Mouse (Mus musculus): Measurements from ENCODE around the gene Lztfl1. TPM values are rescaled to one million over a fixed set of nuclear protein-coding genes. Genes with fewer than 3 reads are reported as not detected.
"Not testable (repeated sequence)": the region's sequence is repeated elsewhere in the genome, so short reads cannot be mapped to it uniquely, and the experiment has no call there.

Lztfl1 gene
- total and polyA plus RNA-seq, 2 experiments: 1.8 to 9.7 TPM

DNA sequence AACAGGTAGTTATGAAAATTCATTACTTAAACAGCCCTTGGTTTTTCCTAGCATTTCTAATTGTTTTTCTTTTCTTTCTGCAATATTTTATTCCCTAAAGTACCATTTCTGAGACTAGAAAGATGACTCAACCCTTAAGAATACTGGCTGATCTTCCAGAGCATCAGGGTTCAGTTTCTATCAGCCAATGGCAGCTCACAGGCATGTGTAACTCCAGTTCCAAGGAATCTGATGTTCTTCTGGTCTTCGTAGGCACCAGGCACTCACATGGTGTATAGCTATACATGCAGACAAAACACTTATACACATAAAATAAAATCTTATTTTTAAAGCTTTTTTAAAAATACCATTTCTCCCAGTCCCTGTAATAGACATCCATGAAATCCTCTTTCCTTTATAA is 40.7 kb upstream of the Lztfl1 start:
- Histone ChIP-seq H3K36me3 (ENCODE audit: control insufficient read depth, insufficient read depth, low read length) (no peaks in the 10 kb centered on the region), H3K27me3 (ENCODE audit: control insufficient read depth, insufficient read depth, low read length) (no peaks in the 10 kb centered on the region), H3K4me3 (ENCODE audit: insufficient read depth, low read depth, low read length) (no peak overlapping the region), H3K4me1 (ENCODE audit: control insufficient read depth, insufficient read depth, low read length) (no peaks in the 10 kb centered on the region), H3K9ac (ENCODE audit: low read depth, low read length) (no peak overlapping the region), H3K79me2 (ENCODE audit: control insufficient read depth, insufficient read depth, low read length) (no peaks in the 10 kb centered on the region), H3K27ac (replicated peaks; ENCODE audit: insufficient read depth, low read depth, low read length) (no peak overlapping the region)
- no peak for DNase-seq (ENCODE audit: extremely low read depth, low read depth, low spot score)
- 82% methylated on average over 1 of the region's 1 CpGs for WGBS
- no peak for TF ChIP-seq CTCF (IDR thresholded peaks at IDR 0.05; ENCODE audit: low read depth, low read length)
- TF ChIP-seq POLR2A (IDR thresholded peaks at IDR 0.05; ENCODE audit: extremely low read depth, insufficient read depth, low read length): no peak

DNA sequence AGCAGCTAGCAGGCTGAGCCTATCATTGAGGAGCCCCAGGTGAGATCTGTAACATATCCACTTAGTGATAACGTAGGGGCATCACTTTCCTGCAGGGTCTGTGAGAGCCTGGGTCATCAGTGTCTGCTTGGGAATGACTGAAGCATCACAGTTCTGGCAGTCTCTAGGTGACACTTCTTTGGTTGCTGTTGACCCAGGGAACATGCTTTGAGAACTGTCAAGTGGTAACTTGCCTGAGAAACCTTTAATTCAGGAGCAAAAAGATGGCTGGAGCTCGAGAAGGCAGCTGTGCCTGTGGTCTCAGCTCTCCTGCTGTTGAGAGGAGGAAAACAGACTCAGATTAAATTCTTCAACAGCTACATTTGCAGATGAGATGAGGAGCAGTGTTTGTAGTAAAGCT is 39.8 kb upstream of the Lztfl1 start:
- 67% methylated on average over 2 of the region's 2 CpGs for WGBS
- no peaks in the 10 kb centered on the region for H3K4me1 ChIP-seq (ENCODE audit: control insufficient read depth, insufficient read depth, low read length)
- no peaks in the 10 kb centered on the region for H3K36me3 ChIP-seq (ENCODE audit: control insufficient read depth, insufficient read depth, low read length)
- H3K9ac ChIP-seq (ENCODE audit: low read depth, low read length): no peak overlapping the region
- H3K79me2 ChIP-seq (ENCODE audit: control insufficient read depth, insufficient read depth, low read length): no peaks in the 10 kb centered on the region
- TF ChIP-seq POLR2A (IDR thresholded peaks at IDR 0.05; ENCODE audit: extremely low read depth, insufficient read depth, low read length): no peak
- TF ChIP-seq CTCF (IDR thresholded peaks at IDR 0.05; ENCODE audit: low read depth, low read length): no peak
- no peak for DNase-seq (ENCODE audit: extremely low read depth, low read depth, low spot score)
- no peak overlapping the region for H3K4me3 ChIP-seq (ENCODE audit: insufficient read depth, low read depth, low read length)
- no peaks in the 10 kb centered on the region for H3K27me3 ChIP-seq (ENCODE audit: control insufficient read depth, insufficient read depth, low read length)
- H3K27ac ChIP-seq (replicated peaks; ENCODE audit: insufficient read depth, low read depth, low read length): no peak overlapping the region

DNA sequence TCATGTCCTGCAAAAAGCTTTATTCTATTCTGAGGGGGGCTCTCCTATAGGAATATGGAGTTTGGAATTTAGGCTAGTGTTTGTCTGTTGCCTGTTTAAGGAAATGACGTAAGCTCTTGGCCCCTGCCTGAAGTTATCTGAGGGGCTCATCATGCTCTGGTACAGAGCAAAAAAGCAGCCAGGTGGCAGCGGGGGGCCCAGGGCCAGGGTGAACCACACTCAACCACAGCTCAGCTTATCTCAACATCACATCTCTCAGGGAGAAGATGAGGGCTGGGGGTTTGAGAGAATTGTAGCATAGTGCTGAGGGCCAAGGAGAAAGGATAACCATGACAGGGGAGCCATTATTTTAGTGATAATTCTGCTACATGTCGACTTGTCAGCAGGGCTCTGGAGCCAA is 39.3 kb upstream of the Lztfl1 start:
- no peak overlapping the region for H3K9ac ChIP-seq (ENCODE audit: low read depth, low read length)
- no peak for DNase-seq (ENCODE audit: extremely low read depth, low read depth, low spot score)
- TF ChIP-seq CTCF (IDR thresholded peaks at IDR 0.05; ENCODE audit: low read depth, low read length) (no peak), POLR2A (IDR thresholded peaks at IDR 0.05; ENCODE audit: extremely low read depth, insufficient read depth, low read length) (no peak)
- WGBS: 78% methylated on average over 3 of the region's 3 CpGs
- H3K4me3 ChIP-seq (ENCODE audit: insufficient read depth, low read depth, low read length): no peak overlapping the region
- H3K36me3 ChIP-seq (ENCODE audit: control insufficient read depth, insufficient read depth, low read length): no peaks in the 10 kb centered on the region
- H3K27me3 ChIP-seq (ENCODE audit: control insufficient read depth, insufficient read depth, low read length): no peaks in the 10 kb centered on the region
- H3K4me1 ChIP-seq (ENCODE audit: control insufficient read depth, insufficient read depth, low read length): no peaks in the 10 kb centered on the region
- H3K79me2 ChIP-seq (ENCODE audit: control insufficient read depth, insufficient read depth, low read length): no peaks in the 10 kb centered on the region
- H3K27ac ChIP-seq (replicated peaks; ENCODE audit: insufficient read depth, low read depth, low read length): no peak overlapping the region

DNA sequence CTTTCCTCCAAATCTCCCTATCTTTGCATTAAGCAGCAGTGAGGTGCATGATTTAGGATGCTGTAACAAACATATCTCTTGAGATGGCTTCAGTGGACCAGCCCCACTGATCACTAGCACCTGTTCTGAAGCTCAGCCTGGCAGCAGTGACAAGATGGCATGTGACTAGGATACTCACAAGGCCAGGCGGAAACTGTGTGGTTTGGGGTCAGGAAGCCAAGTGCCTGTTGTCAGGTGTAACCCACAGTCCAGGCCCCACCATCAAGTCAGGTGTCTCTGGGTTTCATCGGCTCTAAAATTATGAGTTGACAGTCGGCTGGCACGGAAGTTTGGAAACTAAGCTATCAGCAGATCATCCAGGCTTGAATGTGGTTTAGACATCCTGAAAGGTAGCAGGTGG is 36.8 kb upstream of the Lztfl1 start:
- Histone ChIP-seq H3K4me1 (ENCODE audit: control insufficient read depth, insufficient read depth, low read length) (no peaks in the 10 kb centered on the region), H3K36me3 (ENCODE audit: control insufficient read depth, insufficient read depth, low read length) (no peaks in the 10 kb centered on the region), H3K9ac (ENCODE audit: low read depth, low read length) (no peak overlapping the region), H3K79me2 (ENCODE audit: control insufficient read depth, insufficient read depth, low read length) (no peaks in the 10 kb centered on the region), H3K27ac (replicated peaks; ENCODE audit: insufficient read depth, low read depth, low read length) (no peak overlapping the region), H3K27me3 (ENCODE audit: control insufficient read depth, insufficient read depth, low read length) (no peaks in the 10 kb centered on the region), H3K4me3 (ENCODE audit: insufficient read depth, low read depth, low read length) (no peak overlapping the region)
- DNase-seq (ENCODE audit: extremely low read depth, low read depth, low spot score): no peak
- TF ChIP-seq CTCF (IDR thresholded peaks at IDR 0.05; ENCODE audit: low read depth, low read length) (no peak), POLR2A (IDR thresholded peaks at IDR 0.05; ENCODE audit: extremely low read depth, insufficient read depth, low read length) (no peak)
- 88% methylated on average over 4 of the region's 4 CpGs for WGBS

DNA sequence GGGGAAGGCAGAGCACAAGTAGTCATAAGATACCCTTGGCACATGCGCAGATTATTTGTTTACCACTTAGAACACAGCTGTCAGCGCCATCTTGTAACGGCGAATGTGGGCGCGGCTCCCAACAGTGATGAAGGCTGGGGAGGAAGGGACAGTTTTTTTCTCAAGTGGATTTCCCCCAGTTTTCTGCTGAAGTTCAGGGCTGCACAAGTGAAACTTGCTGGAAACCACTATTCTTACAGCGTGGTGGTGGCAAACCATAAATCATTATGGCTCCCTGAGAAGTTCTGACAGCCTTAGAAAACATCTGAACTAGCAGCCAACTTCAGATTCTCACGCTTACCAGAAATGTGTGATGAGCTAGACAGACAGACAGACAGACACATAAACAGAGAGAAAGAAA is 32.2 kb upstream of the Lztfl1 start:
- not testable (repeated sequence) for H3K4me1 ChIP-seq (ENCODE audit: control insufficient read depth, insufficient read depth, low read length); H3K36me3 ChIP-seq (ENCODE audit: control insufficient read depth, insufficient read depth, low read length); H3K4me3 ChIP-seq (ENCODE audit: insufficient read depth, low read depth, low read length); H3K9ac ChIP-seq (ENCODE audit: low read depth, low read length); DNase-seq (ENCODE audit: extremely low read depth, low read depth, low spot score); H3K79me2 ChIP-seq (ENCODE audit: control insufficient read depth, insufficient read depth, low read length); H3K27ac ChIP-seq (replicated peaks; ENCODE audit: insufficient read depth, low read depth, low read length); H3K27me3 ChIP-seq (ENCODE audit: control insufficient read depth, insufficient read depth, low read length)
- 89% methylated on average over 8 of the region's 8 CpGs for WGBS

DNA sequence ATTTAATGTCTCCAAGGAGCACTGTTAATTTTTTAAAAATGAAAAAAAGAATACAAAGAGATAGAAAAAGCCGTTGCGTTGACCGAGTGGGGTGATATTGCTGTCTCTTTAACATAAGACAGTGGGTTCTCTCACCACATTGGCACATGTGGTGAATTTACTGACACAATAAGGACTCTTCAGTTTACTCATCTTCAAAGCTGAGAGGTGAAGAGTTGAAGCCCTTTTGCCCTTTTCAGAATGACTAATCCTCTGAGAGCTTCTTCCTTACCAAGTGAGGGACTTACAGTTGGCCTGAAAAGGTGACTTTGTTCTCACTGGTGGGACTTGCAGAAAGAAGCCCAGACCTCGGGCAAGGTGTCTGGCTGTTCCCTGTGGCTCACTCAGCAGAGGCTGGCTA is 23.3 kb upstream of the Lztfl1 start:
- no peaks in the 10 kb centered on the region for H3K79me2 ChIP-seq (ENCODE audit: control insufficient read depth, insufficient read depth, low read length)
- DNase-seq (ENCODE audit: extremely low read depth, low read depth, low spot score): no peak
- H3K36me3 ChIP-seq (ENCODE audit: control insufficient read depth, insufficient read depth, low read length): no peaks in the 10 kb centered on the region
- no peaks in the 10 kb centered on the region for H3K27me3 ChIP-seq (ENCODE audit: control insufficient read depth, insufficient read depth, low read length)
- 86% methylated on average over 4 of the region's 4 CpGs for WGBS
- H3K4me1 ChIP-seq (ENCODE audit: control insufficient read depth, insufficient read depth, low read length): no peaks in the 10 kb centered on the region
- no peak overlapping the region for H3K4me3 ChIP-seq (ENCODE audit: insufficient read depth, low read depth, low read length)
- no peak overlapping the region for H3K9ac ChIP-seq (ENCODE audit: low read depth, low read length)
- TF ChIP-seq CTCF (IDR thresholded peaks at IDR 0.05; ENCODE audit: low read depth, low read length) (no peak), POLR2A (IDR thresholded peaks at IDR 0.05; ENCODE audit: extremely low read depth, insufficient read depth, low read length) (no peak)
- H3K27ac ChIP-seq (replicated peaks; ENCODE audit: insufficient read depth, low read depth, low read length): no peak overlapping the region
